Mouse (Mus musculus) left cerebral cortex, adult 11 months (tissue): ENCODE results near the gene Pcx.
"Not testable (repeated sequence)": the region's sequence is repeated elsewhere in the genome, so short reads cannot be mapped to it uniquely, and the experiment has no call there.

Experiments used
- DNase-seq: peaks from one replicate; pipeline ENCODE4 v3.0.0; 2022; ENCODE audit warnings: low spot score

Pcx gene

DNA sequence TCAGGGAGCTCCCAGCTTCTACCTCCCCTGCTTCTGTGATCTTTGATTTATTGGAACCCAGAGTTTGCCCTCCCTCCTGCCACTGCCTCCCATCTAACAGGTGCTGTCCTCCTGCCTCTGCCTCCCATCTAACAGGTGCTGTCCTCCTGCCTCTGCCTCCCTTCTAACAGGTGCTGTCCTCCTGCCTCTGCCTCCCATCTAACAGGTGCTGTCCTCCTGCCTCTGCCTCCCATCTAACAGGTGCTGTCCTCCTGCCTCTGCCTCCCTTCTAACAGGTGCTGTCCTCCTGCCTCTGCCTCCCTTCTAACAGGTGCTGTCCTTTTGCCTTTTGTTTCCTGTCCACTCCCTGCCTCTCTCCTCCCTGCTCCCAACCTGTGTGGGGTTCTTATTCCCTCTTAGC is 76.5 kb downstream of the Pcx start:
- DNase-seq, result not testable (repeated sequence)

DNA sequence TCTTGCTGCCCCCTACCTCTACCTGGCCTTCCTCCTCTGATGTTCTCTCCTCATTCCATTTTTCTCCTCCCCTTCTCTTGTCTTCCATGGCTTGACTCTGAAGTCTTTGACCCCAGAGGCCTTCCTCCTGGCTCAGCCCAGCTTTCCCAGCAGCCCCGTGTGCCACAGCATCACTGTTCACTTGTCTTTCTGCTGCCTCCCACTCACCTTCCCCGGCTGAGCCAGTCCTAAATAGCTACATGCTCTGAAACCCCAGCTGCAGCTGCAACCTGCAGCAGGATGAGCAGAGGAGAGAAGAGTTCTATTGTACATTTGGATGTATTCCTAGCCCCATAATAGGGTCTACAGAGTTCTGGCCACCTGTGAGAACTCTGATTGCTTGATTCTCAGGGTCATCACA is 77.2 kb downstream of the Pcx start:
- DNase-seq, result peak; percentile 55

DNA sequence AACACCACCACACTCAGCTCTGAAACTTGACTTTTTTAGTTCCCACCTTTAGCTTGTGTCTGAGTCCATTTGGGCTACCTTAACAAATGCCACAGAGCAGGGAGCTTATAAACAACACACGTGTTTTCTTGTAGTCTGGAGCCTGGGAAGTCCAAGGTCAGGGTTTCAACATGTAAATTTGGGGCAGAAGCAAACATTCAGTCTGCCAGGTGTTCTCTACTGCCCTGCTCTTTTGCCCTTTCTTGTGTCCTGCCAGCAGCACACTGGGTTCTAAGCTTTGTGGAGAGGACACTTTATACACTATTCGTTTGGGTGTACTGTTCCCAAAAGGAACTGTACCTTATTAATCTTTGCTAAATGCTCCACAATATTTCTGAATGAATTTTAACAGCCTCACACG is 78.2 kb downstream of the Pcx start:
- no peak for DNase-seq

- DNase-seq, result no peak
These were observed 78.8 kb downstream of the Pcx start for GRCm38 (mm10) chr19:4589081-4589480.

- DNase-seq, result no peak
These were observed 79.8 kb downstream of the Pcx start for GRCm38 (mm10) chr19:4590025-4590424.

GRCm38 (mm10) chr19:4593792-4594522 is 83.7 kb downstream of the Pcx start:
- no peak for DNase-seq

DNA sequence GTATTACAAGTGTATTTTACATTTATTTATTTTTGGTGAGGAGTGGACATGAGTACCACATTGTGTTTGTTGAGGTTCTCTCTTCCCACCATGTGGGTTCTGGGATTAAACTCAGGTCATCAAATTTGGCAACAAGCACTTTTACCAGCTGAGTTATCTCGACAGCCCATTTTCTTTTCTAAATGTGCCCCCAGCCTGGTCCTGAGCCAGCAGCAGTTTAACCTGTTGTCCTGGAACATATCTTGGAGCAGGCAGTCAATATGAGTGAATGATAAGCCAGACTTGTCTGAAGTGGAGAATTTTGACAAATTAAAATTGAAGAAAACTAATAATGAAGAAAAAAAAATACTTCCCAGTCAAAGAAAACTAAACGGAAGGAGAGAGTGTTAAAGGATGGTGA is 85.8 kb downstream of the Pcx start:
- no peak for DNase-seq

- no peak for DNase-seq
These were observed 92.2 kb downstream of the Pcx start for GRCm38 (mm10) chr19:4602459-4602858.

DNA sequence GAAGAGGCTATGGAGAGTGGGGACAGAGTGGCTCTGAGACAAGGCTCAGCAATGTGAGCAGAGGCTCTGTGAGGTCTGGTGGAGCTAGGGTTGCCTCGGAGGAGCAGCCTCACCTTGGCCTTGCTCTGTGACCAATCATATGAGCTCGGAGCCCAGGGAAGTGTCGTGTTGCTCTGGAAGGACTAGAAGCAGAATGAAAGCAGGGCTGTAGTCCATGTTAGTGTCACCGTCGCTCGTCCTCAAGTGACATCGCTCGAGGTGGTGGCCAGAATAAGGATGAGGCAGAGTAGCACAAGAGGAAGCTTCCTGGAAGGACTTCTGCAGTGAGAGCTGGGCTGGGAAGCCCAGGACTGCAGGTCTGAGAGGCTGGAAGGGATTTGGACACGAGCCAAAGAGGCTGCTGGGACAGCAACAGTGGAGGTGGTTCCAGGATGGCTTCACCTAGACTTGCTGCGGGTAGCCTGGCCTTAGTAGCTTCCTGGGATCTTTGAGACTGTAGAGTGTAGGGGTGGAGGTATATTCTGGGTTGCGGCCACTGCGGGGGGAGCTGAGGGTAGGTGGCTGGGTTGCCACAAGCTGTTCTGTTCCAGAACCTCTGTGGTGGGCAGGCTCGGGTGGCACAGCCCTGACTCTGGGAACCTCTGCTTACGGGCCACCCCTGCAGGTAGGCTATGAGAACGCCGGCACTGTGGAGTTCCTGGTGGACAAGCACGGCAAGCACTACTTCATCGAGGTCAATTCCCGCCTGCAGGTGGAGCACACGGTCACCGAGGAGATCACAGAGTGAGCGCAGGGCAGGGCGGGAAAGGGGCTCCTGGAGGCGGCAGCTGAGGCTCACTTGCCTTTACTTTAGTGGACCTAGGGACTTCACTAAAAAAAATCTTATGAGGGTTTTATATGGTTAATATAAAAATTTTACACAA is 93.8 kb downstream of the Pcx start:
- no peak for DNase-seq

GRCm38 (mm10) chr19:4605654-4606053 is 95.4 kb downstream of the Pcx start:
- no peak for DNase-seq

GRCm38 (mm10) chr19:4607406-4607805 is 97.1 kb downstream of the Pcx start:
- DNase-seq, result no peak

DNA sequence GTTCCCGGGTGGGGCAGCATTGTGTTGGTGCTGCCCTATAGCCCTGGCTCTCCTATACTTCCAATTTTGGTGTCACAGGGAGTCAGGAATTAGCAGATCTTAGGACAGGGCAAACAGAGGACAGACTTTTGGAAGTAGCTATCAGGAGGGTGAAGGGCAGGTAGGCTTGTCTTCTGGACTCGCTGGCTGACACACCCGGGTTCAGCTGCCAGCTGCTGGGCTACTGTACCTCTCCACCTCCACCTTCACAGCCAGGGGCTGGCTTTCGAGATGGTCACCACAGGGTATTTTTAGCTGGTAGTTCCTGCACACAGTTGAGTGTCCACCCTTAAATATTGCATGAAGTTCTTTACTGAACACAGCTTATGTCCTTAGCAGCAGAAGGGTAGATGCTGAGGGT is 98.2 kb downstream of the Pcx start:
- DNase-seq, result no peak

DNA sequence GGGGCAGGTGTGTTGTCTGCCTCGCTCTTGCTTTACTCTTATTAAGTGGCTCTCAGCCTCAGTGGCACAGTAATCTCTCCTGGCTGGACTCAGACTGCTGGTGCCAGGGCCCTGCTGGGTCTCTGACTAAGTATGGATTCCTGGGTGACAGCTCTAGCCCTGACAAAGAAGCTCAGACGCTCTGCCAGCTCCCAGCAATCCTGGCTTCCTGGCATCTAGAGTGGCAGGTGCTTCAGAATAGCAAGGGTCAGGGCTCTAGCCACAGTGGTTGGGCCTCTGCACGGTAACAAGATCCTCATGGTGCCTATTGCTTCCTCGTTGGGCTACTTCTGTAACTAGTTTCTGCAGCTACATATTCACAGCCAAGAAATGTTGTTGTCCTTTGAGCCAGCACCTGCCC is 99.8 kb downstream of the Pcx start:
- no peak for DNase-seq

- DNase-seq, result no peak
These were observed 102.1 kb downstream of the Pcx start for GRCm38 (mm10) chr19:4612181-4612961.

- DNase-seq, result no peak
These were observed 103.4 kb downstream of the Pcx start for GRCm38 (mm10) chr19:4613464-4614304.

DNA sequence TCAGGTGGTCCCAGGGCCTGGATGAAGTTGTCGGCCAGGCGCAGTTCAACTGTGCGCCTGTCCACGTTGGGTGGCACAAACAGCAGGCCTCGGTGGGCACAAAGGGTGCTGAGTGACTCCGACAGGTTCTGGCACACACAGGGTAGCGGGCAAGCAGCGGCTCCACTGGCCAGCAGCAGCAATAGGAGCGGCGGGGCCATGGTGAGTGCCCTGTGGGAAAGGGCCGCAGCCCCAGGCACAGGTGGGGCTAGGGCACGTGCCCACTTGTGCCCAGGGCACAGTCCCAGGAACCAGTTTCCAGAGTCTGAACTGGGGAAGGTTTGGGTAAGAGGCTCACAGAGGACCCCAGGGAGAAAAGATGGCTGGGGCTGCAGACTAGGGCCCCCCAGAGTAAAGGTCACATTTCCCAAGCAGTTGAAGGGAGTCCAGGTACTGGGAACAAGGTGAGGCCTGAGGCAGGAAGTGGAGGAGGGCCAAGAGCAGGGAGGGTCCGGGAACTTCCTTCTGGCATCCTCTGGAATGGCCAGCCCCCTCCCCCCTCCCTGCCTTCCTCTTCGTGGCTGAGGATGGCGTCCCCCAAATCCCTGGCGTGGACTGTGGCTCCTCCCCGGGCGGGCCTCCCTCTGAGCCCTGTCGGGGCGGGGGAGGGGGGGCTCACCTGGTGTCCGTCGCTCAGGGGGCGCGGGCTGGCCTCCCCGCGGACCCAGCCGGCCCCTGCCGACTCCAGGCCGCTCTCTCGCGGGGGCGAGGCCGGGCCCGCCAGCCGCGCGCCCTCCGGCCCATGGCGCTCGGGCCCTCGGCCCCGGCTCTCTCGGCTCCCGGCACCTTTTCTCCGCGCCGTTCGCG is 104.3 kb downstream of the Pcx start:
- DNase-seq, result no peak

DNA sequence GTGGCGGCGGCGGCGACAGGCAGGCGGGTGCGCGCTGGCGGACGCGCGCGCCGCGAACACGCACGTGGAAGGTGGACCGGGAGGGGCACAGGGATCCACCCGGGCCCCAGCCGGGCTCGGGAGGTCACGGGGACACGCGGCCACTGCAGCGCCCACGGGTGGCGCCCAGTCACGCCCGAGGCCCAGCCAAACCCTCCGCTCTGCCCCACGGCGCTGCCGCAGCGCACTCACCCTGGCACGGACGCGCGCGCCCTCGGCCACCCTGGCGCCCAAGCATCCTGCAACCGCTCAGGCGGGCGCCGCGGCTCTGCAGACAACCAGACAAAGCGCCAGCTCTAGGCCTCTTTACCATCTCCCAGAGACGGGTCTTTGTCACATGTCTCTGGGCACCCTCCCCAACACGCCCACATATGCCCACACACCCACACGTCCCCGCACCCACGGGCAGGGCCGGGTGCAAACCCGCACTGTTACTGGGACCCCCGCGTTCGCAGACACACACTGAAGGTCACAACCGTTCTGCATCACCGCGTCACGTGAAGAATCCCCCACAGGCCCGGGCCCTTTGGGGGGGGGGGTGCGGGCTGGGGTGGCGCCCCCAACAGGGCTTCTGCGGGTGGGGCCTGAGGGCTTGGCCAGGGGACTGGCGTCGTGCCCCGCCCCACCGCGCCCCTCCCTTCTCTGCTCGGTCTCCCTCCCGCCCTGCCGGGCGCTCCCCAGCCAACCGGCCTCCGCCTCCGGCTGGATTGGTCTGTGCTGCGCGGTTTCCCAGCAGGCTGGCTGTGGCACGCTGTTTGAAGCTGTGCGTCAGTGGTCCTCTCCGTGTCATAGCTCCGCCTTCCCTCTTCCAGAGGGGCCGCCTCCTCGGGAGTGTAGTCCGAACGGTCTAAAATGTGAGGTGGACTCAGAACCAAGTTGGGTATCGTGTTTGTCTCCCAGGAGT is 105.2 kb downstream of the Pcx start, which contains the start of gene Lrfn4:
Gene Lrfn4, minus strand, starts transcription at position 517 of the 943 bp plus-strand sequence.
- DNase-seq, result peak; percentile 85

- DNase-seq, result no peak
These were observed 106.3 kb downstream of the Pcx start for GRCm38 (mm10) chr19:4616546-4616945.

GRCm38 (mm10) chr19:4618183-4618582 is 107.9 kb downstream of the Pcx start:
- DNase-seq, result no peak
